Mouse (Mus musculus) limb, embryonic 14.5 days (tissue): ENCODE results near the gene Galntl6. TPM values are rescaled to one million over a fixed set of nuclear protein-coding genes. Genes with fewer than 3 reads are reported as not detected.

Experiments used
- ATAC-seq: fragments of 200-750 bp; cut with Nextera tagmentation; 2 replicates; pipeline ENCODE4 v1.8.0; 2017; ENCODE audit warnings: low read depth, moderate number of reproducible peaks, moderate TSS enrichment; ENCODE audit not compliant: low FRiP score
- DNase-seq: peaks from one replicate; pipeline ENCODE4 v3.0.0-alpha.2; 2015; ENCODE audit warnings: low spot score
- H3K27ac ChIP-seq: fragments of 300-500 bp; sonication (generic); replicated peaks from 2 replicates; pipeline ENCODE4 v1.5.1; 2014; ENCODE audit warnings: low read depth, mild to moderate bottlenecking, low read length, moderate library complexity, mixed read lengths
- H3K27me3 ChIP-seq: fragments of 300-500 bp; sonication (generic); 2 replicates; pipeline ENCODE4 v1.6.1; 2014; ENCODE audit warnings: low read length, mixed read lengths; ENCODE audit not compliant: control insufficient read depth, insufficient read depth
- H3K36me3 ChIP-seq: fragments of 300-500 bp; sonication (generic); 2 replicates; pipeline ENCODE4 v1.6.1; 2014; ENCODE audit warnings: mild to moderate bottlenecking, low read length, moderate library complexity, mixed read lengths; ENCODE audit not compliant: control insufficient read depth, insufficient read depth
- H3K4me1 ChIP-seq: fragments of 300-500 bp; sonication (generic); 2 replicates; pipeline ENCODE4 v1.6.1; 2014; ENCODE audit warnings: antibody characterized with exemption, low read length, mixed read lengths; ENCODE audit not compliant: control insufficient read depth, insufficient read depth
- H3K4me2 ChIP-seq: fragments of 300-500 bp; sonication (generic); replicated peaks from 2 replicates; pipeline ENCODE4 v1.6.1; 2014; ENCODE audit warnings: low read depth, mild to moderate bottlenecking, low read length, moderate library complexity; ENCODE audit not compliant: severe bottlenecking
- H3K4me3 ChIP-seq: fragments of 300-500 bp; sonication (generic); replicated peaks from 2 replicates; pipeline ENCODE4 v1.5.1; 2014; ENCODE audit warnings: low read length
- H3K9ac ChIP-seq: fragments of 300-500 bp; sonication (generic); 2 replicates; pipeline ENCODE4 v1.6.1; 2014; ENCODE audit warnings: mild to moderate bottlenecking, low read depth, low read length, moderate library complexity; ENCODE audit not compliant: severe bottlenecking
- H3K9me3 ChIP-seq: fragments of 300-500 bp; sonication (generic); 2 replicates; pipeline ENCODE4 v1.6.1; 2016; ENCODE audit warnings: low read length; ENCODE audit not compliant: control insufficient read depth
- POLR2A ChIP-seq: fragments of 200-500 bp; IDR thresholded peaks from 2 replicates; pipeline ENCODE4 v1.8.0; 2012; ENCODE audit warnings: inconsistent platforms, mild to moderate bottlenecking, moderate library complexity, borderline replicate concordance; ENCODE audit not compliant: insufficient read depth, insufficient read length; ENCODE audit errors: extremely low read depth
- WGBS: fragments of 180-500 bp; shearing (Covaris S2); extraction: QIAGEN DNeasy Blood & Tissue Kit; methylation state at CpG from one replicate; pipeline ENCODE4 v1.1.7; 2014; 5-methylcytosine and 5-hydroxymethylcytosine counted together
- polyA plus RNA-seq, 2 experiments: library from polyadenylated mRNA; depleted of rRNA in 1 of 2; stranded (reverse) in 1 of 2; unstranded in 1 of 2; fragments of >200 nt; fragmentation: Nextera tagmentation in 1 of 2; extraction: Ambion mirVana in 1 of 2; gene quantifications; 2 replicates each; pipeline versions ENCODE4 v1.2.1 to v1.2.3; 2012 to 2014

The Galntl6 gene
- polyA plus RNA-seq, 2 experiments: 0.57 to 0.65 TPM

DNA sequence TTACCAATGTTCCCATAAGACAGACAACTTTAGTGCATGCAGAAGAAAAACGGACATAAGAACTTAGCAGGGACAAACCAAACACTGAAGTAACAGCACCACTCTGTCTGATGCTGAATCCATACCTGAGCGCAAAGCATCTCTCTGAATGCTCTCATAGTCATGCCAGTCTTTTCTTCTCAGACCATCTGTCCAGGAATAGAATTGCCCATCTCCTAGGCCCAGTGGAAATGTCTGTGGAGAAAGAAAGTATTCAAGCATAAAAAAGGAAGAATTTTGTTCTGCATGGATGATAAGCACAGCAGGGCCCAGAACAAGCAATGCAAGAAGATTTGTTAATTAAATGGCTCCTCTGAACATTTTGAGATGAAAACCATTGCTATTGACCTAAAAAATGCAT, 376.7 kb downstream of the Galntl6 start:
- Histone ChIP-seq H3K27ac (no peak overlapping the region), H3K4me3 (no peak overlapping the region), H3K4me2 (no peak overlapping the region), H3K27me3 (no peaks in the 10 kb centered on the region), H3K4me1 (no peaks in the 10 kb centered on the region), H3K9me3 (no peaks in the 10 kb centered on the region), H3K36me3 (no peaks in the 10 kb centered on the region), H3K9ac (no peak overlapping the region)
- DNase-seq: no peak
- WGBS: 84% methylated on average over 2 of the region's 2 CpGs
- ATAC-seq: no peak
- no peak for TF ChIP-seq POLR2A

DNA sequence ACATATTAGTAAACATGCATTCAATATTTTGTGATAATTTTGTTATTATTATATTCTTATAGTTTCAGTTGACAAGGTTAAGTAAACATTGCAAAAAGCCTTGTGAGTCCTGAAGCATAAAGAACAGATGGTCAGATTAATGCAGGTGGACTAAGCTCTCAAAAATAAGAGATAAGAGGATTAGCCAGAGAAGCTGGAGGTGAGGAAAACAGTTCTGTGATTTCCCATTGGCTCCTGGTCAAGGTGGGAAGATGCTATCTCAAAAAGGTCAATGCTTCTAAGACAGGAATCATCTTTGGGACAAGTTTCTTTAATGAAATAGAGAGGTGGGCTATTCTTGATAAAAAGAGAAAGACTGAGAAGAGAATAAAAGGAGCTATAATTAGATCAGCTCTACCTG, 377.8 kb downstream of the Galntl6 start:
- Histone ChIP-seq H3K27me3 (no peaks in the 10 kb centered on the region), H3K4me1 (no peaks in the 10 kb centered on the region), H3K4me2 (no peak overlapping the region), H3K27ac (no peak overlapping the region), H3K9me3 (no peaks in the 10 kb centered on the region), H3K36me3 (no peaks in the 10 kb centered on the region), H3K4me3 (no peak overlapping the region), H3K9ac (no peak overlapping the region)
- no peak for DNase-seq
- TF ChIP-seq POLR2A: no peak
- ATAC-seq: no peak

DNA sequence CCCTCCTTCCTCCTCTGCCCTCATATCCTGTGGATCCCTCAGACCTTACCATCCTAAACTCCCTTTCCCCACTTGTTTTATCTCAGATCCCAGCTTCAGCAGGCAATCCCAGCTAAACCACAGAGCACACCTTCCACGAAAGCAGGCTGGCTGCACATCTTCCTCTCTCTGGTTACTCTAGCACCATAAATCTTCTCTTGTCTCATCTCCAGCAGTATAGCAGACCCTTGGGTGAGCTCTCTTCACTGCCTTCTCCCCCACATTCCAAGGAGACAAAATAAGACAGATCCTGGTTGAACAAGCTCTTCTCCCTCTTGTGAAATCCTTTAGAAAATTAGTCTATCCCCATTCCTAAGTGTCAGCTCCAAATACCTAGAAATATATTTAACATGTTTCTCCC, 389.0 kb downstream of the Galntl6 start:
- ATAC-seq (no peak), DNase-seq (no peak)
- Histone ChIP-seq H3K9me3 (no peaks in the 10 kb centered on the region), H3K27ac (no peak overlapping the region), H3K27me3 (no peaks in the 10 kb centered on the region), H3K9ac (no peak overlapping the region), H3K4me2 (no peak overlapping the region), H3K4me1 (no peaks in the 10 kb centered on the region), H3K4me3 (no peak overlapping the region), H3K36me3 (no peaks in the 10 kb centered on the region)
- 3% methylated on average over 1 of the region's 1 CpGs for WGBS
- no peak for TF ChIP-seq POLR2A

DNA sequence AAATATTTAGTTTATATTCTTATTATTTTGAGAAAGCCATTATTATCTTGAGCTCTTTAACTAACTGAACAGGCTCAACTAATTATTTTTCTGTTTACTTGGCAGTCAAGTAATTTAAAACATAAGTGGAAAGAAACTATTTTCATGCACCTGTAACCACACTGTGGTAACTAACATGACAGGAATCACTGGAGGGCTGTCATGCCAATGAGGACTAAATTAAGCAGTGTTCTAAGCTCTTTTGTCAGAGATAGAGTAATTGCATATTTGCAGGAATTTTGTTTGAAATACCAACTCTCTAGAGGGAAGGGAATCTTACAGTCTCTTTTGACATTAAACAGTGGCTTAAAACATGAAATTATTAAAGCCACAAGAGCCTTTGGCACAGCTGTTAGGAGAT, 390.5 kb downstream of the Galntl6 start:
- no peak overlapping the region for H3K9ac ChIP-seq
- ATAC-seq (no peak), DNase-seq (no peak)
- H3K27me3 ChIP-seq: no peaks in the 10 kb centered on the region
- H3K9me3 ChIP-seq: no peaks in the 10 kb centered on the region
- H3K36me3 ChIP-seq: no peaks in the 10 kb centered on the region
- no peak overlapping the region for H3K27ac ChIP-seq
- no peak overlapping the region for H3K4me3 ChIP-seq
- H3K4me2 ChIP-seq: no peak overlapping the region
- TF ChIP-seq POLR2A: no peak
- H3K4me1 ChIP-seq: no peaks in the 10 kb centered on the region

DNA sequence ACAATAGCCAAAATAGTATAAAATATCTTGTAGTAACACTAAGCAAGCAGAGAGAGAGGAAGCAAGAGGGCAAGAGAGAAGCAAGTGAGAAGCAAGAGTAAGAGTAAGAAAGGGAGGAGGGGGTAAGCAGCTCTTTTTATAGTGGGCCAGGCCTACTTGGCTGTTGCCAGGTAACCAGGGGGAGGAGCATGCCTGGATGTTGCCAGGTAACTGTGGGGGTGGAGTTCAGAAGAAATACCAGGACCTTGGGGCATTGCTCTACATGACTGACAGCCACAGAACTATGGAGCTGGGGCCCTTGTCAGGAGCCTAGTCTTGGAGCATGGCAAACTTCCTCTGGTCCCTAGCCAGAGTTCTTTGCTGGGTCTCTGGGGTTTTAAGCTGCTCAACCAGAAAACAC, 401.9 kb downstream of the Galntl6 start:
- H3K27ac ChIP-seq: no peak overlapping the region
- H3K36me3 ChIP-seq: no peaks in the 10 kb centered on the region
- no peak overlapping the region for H3K4me3 ChIP-seq
- H3K9ac ChIP-seq: no peak overlapping the region
- no peak for TF ChIP-seq POLR2A
- H3K4me1 ChIP-seq: no peaks in the 10 kb centered on the region
- DNase-seq: no peak
- H3K9me3 ChIP-seq: no peaks in the 10 kb centered on the region
- H3K27me3 ChIP-seq: no peaks in the 10 kb centered on the region
- no peak overlapping the region for H3K4me2 ChIP-seq
- no peak for ATAC-seq

DNA sequence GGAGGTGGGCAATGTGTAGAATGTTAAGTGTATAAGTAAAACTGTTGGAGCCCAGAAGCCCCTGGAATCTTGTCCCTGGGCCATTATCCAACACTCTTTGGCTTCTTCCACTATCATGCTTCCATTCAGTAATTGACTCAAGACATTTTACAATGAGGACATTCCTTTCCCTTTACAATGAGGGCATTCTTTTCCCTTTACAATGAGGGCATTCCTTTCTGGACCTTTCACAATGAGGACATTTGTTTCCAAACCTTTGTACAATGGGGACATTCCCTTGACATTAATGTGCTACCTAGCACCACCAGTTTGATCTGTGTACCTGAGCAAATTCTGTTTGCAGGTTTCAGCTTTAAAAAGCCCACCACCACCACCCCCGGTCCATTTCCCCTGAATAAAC, 403.4 kb downstream of the Galntl6 start:
- H3K27ac ChIP-seq: no peak overlapping the region
- no peak for TF ChIP-seq POLR2A
- no peaks in the 10 kb centered on the region for H3K4me1 ChIP-seq
- H3K4me2 ChIP-seq: no peak overlapping the region
- no peak overlapping the region for H3K4me3 ChIP-seq
- no peak for DNase-seq
- H3K27me3 ChIP-seq: no peaks in the 10 kb centered on the region
- H3K36me3 ChIP-seq: no peaks in the 10 kb centered on the region
- no peak for ATAC-seq
- WGBS: 85% methylated on average over 1 of the region's 1 CpGs
- H3K9me3 ChIP-seq: no peaks in the 10 kb centered on the region
- H3K9ac ChIP-seq: no peak overlapping the region
